Mouse (Mus musculus): ENCODE results near the gene Cept1. TPM values are rescaled to one million over a fixed set of nuclear protein-coding genes. Genes with fewer than 3 reads are reported as not detected.
"Not testable (repeated sequence)": the region's sequence is repeated elsewhere in the genome, so short reads cannot be mapped to it uniquely, and the experiment has no call there.

The Cept1 gene
- 46.8 and 51.9 TPM in 2 replicates for polyA plus RNA-seq (2015; fragmentation: Nextera tagmentation; extraction: Ambion mirVana)

- peak; percentile 98 for ATAC-seq (ENCODE audit: low FRiP score)
- Histone ChIP-seq H3K27ac (replicated peaks) (peak within 1 kb of the TSS; percentile 98), H3K4me3 (replicated peaks) (peak within 1 kb of the TSS; percentile 80), H3K36me3 (no peaks in the 10 kb centered on the region), H3K4me1 (peaks cover 23% of the 10 kb centered on the region), H3K4me2 (peak within 1 kb of the TSS; percentile 69), H3K9ac (replicated peaks) (peak within 1 kb of the TSS; percentile 86), H3K27me3 (replicated peaks) (no peaks in the 10 kb centered on the region), H3K9me3 (replicated peaks) (no peaks in the 10 kb centered on the region)
- WGBS: under 1% methylated on average over 63 of the region's 63 CpGs
Observed at GRCm38 (mm10) chr3:106547171-106547923, at the start of gene Cept1, which contains the start of gene Dram2. TSS of gene Cept1 (minus strand) at chr3:106547802. TSS of gene Dram2 (plus strand) at chr3:106547798.

GRCm38 (mm10) chr3:106593631-106594030 is 46.0 kb upstream of the Cept1 start:
- not testable (repeated sequence) for H3K4me3 ChIP-seq (replicated peaks); H3K27me3 ChIP-seq (replicated peaks); H3K4me1 ChIP-seq; ATAC-seq (ENCODE audit: low FRiP score); H3K27ac ChIP-seq (replicated peaks); H3K4me2 ChIP-seq; H3K36me3 ChIP-seq; H3K9ac ChIP-seq (replicated peaks); H3K9me3 ChIP-seq (replicated peaks)
- 89% methylated on average over 4 of the region's 4 CpGs for WGBS

GRCm38 (mm10) chr3:106579296-106579695 is 31.7 kb upstream of the Cept1 start:
- no peaks in the 10 kb centered on the region for H3K9me3 ChIP-seq (replicated peaks)
- H3K4me2 ChIP-seq: no peak overlapping the region
- no peaks in the 10 kb centered on the region for H3K27me3 ChIP-seq (replicated peaks)
- no peak for ATAC-seq (ENCODE audit: low FRiP score)
- no peaks in the 10 kb centered on the region for H3K4me1 ChIP-seq
- H3K27ac ChIP-seq (replicated peaks): no peak overlapping the region
- no peak overlapping the region for H3K9ac ChIP-seq (replicated peaks)
- no peak overlapping the region for H3K4me3 ChIP-seq (replicated peaks)
- WGBS: 92% methylated on average over 2 of the region's 2 CpGs
- H3K36me3 ChIP-seq: peaks cover 3% of the 10 kb centered on the region; the same call in 1 of the 2 replicates

GRCm38 (mm10) chr3:106573191-106573590 is 25.6 kb upstream of the Cept1 start:
- 85% methylated on average over 3 of the region's 3 CpGs for WGBS
- Histone ChIP-seq H3K4me2 (no peak overlapping the region), H3K4me3 (replicated peaks) (no peak overlapping the region), H3K27me3 (replicated peaks) (no peaks in the 10 kb centered on the region), H3K9ac (replicated peaks) (no peak overlapping the region), H3K27ac (replicated peaks) (no peak overlapping the region), H3K36me3 (peaks cover 21% of the 10 kb centered on the region; the same call in 1 of the 2 replicates), H3K4me1 (no peaks in the 10 kb centered on the region), H3K9me3 (replicated peaks) (no peaks in the 10 kb centered on the region)
- ATAC-seq (ENCODE audit: low FRiP score): no peak

- no peak for ATAC-seq (ENCODE audit: low FRiP score)
- Histone ChIP-seq H3K27ac (replicated peaks) (no peak overlapping the region), H3K27me3 (replicated peaks) (no peaks in the 10 kb centered on the region), H3K9ac (replicated peaks) (no peak overlapping the region), H3K9me3 (replicated peaks) (no peaks in the 10 kb centered on the region), H3K4me3 (replicated peaks) (no peak overlapping the region), H3K4me1 (no peaks in the 10 kb centered on the region), H3K36me3 (peaks cover 19% of the 10 kb centered on the region), H3K4me2 (no peak overlapping the region)
- WGBS: 90% methylated on average over 3 of the region's 3 CpGs
Observed at GRCm38 (mm10) chr3:106565876-106566275, 18.3 kb upstream of the Cept1 start.

GRCm38 (mm10) chr3:106558271-106558670 is 10.7 kb upstream of the Cept1 start:
- H3K9me3 ChIP-seq (replicated peaks): no peaks in the 10 kb centered on the region
- H3K4me3 ChIP-seq (replicated peaks): no peak overlapping the region
- peaks cover 28% of the 10 kb centered on the region for H3K36me3 ChIP-seq
- no peaks in the 10 kb centered on the region for H3K4me1 ChIP-seq
- no peak overlapping the region for H3K9ac ChIP-seq (replicated peaks)
- H3K27ac ChIP-seq (replicated peaks): no peak overlapping the region
- H3K4me2 ChIP-seq: no peak overlapping the region
- no peaks in the 10 kb centered on the region for H3K27me3 ChIP-seq (replicated peaks)
- ATAC-seq (ENCODE audit: low FRiP score): no peak

- Histone ChIP-seq H3K4me1 (no peaks in the 10 kb centered on the region), H3K36me3 (peaks cover 29% of the 10 kb centered on the region), H3K9ac (replicated peaks) (no peak overlapping the region), H3K27me3 (replicated peaks) (no peaks in the 10 kb centered on the region), H3K4me2 (no peak overlapping the region), H3K4me3 (replicated peaks) (no peak overlapping the region), H3K9me3 (replicated peaks) (no peaks in the 10 kb centered on the region), H3K27ac (replicated peaks) (no peak overlapping the region)
- 95% methylated on average over 3 of the region's 3 CpGs for WGBS
- no peak for ATAC-seq (ENCODE audit: low FRiP score)
Observed at GRCm38 (mm10) chr3:106555743-106556250, 8.2 kb upstream of the Cept1 start.

GRCm38 (mm10) chr3:106553411-106553810 is 5.8 kb upstream of the Cept1 start:
- Histone ChIP-seq H3K9me3 (replicated peaks) (no peaks in the 10 kb centered on the region), H3K4me3 (replicated peaks) (no peak overlapping the region), H3K36me3 (peaks cover 23% of the 10 kb centered on the region), H3K4me2 (no peak overlapping the region), H3K4me1 (peaks cover 7% of the 10 kb centered on the region; the same call in 1 of the 2 replicates), H3K27me3 (replicated peaks) (no peaks in the 10 kb centered on the region), H3K9ac (replicated peaks) (no peak overlapping the region), H3K27ac (replicated peaks) (no peak overlapping the region)
- ATAC-seq (ENCODE audit: low FRiP score): no peak
- 90% methylated on average over 5 of the region's 5 CpGs for WGBS

GRCm38 (mm10) chr3:106548971-106549370 is 1.4 kb upstream of the Cept1 start:
- H3K4me2 ChIP-seq: peak overlapping the region; percentile 69
- 23% methylated on average over 3 of the region's 3 CpGs for WGBS
- 0 out of 2 replicates have a peak overlapping the region, but pooled peaks have one; percentile 2 for H3K4me3 ChIP-seq (replicated peaks)
- H3K27me3 ChIP-seq (replicated peaks): no peaks in the 10 kb centered on the region
- H3K9ac ChIP-seq (replicated peaks): no peak overlapping the region
- no peak for ATAC-seq (ENCODE audit: low FRiP score)
- H3K36me3 ChIP-seq: peaks cover 8% of the 10 kb centered on the region; the same call in 1 of the 2 replicates
- H3K9me3 ChIP-seq (replicated peaks): no peaks in the 10 kb centered on the region
- peaks cover 23% of the 10 kb centered on the region for H3K4me1 ChIP-seq
- H3K27ac ChIP-seq (replicated peaks): no peak overlapping the region

- Histone ChIP-seq H3K4me2 (peak overlapping the region; percentile 69), H3K27ac (replicated peaks) (peak overlapping the region; percentile 98), H3K36me3 (no peaks in the 10 kb centered on the region), H3K9ac (replicated peaks) (peak overlapping the region; percentile 86), H3K4me3 (replicated peaks) (peak overlapping the region; percentile 80), H3K9me3 (replicated peaks) (no peaks in the 10 kb centered on the region), H3K27me3 (replicated peaks) (no peaks in the 10 kb centered on the region), H3K4me1 (peaks cover 23% of the 10 kb centered on the region)
- ATAC-seq (ENCODE audit: low FRiP score): peak; percentile 59
- 0% methylated on average over 27 of the region's 27 CpGs for WGBS
Observed at GRCm38 (mm10) chr3:106547924-106548539, 430 bp upstream of the Cept1 start.

GRCm38 (mm10) chr3:106544721-106545316 is 2.8 kb downstream of the Cept1 start:
- H3K36me3 ChIP-seq: no peaks in the 10 kb centered on the region
- no peak for ATAC-seq (ENCODE audit: low FRiP score)
- H3K9ac ChIP-seq (replicated peaks): no peak overlapping the region
- H3K4me1 ChIP-seq: peaks cover 23% of the 10 kb centered on the region
- no peaks in the 10 kb centered on the region for H3K27me3 ChIP-seq (replicated peaks)
- H3K27ac ChIP-seq (replicated peaks): no peak overlapping the region
- H3K4me3 ChIP-seq (replicated peaks): no peak overlapping the region
- H3K9me3 ChIP-seq (replicated peaks): no peaks in the 10 kb centered on the region
- no peak overlapping the region for H3K4me2 ChIP-seq
- 95% methylated on average over 8 of the region's 8 CpGs for WGBS

Data from neural tube, embryonic 15.5 days (tissue).